In genomic region chr5:24577183-24577929, GRCm38 (mm10) we compare ENCODE assay signal across 8 mouse cellular contexts. TPM values are rescaled to one million over a fixed set of nuclear protein-coding genes. Genes with fewer than 3 reads are reported as not detected.
DNase-seq lines count a peak whose midpoint lies in the region; ATAC-seq and TF ChIP-seq lines count a peak whose summit lies in the region.

Gene Abcf2 (minus strand): TSS chr5:24577467.

- H3K4me3 ChIP-seq in ES-E14 (ENCODE audit: insufficient read depth in 1 of 2, low read depth in 1 of 2, low read length in 2 of 2, poor library complexity in 1 of 2, severe bottlenecking in 1 of 2): peak within 1 kb of the TSS; percentile 86 to 92
- H3K4me3 ChIP-seq in forebrain, embryonic 15.5 days: peak within 1 kb of the TSS; percentile 68
- peak within 1 kb of the TSS; percentile 91 for H3K4me3 ChIP-seq in lung, adult 2 months (replicated peaks; ENCODE audit: extremely low read depth, low read depth, low read length)

- in situ Hi-C loops in ES-E14 (cut with MboI; ENCODE audit: low sequenced_read_pairs in 2 of 2, unreplicated experiment in 2 of 2): no loop called here

- TF ChIP-seq CTCF in lung, adult 2 months (IDR thresholded peaks at IDR 0.05; ENCODE audit: insufficient read depth, low read length): 0 out of 2 replicates have a peak, but pooled peaks have one; percentile 6

- H3K27ac ChIP-seq in ES-E14 (ENCODE audit: insufficient read depth, low read depth, low read length, poor library complexity, severe bottlenecking): peak within 1 kb of the TSS; percentile 54; the same call in 1 of the 2 replicates
- H3K27ac ChIP-seq in forebrain, embryonic 15.5 days (replicated peaks): peak within 1 kb of the TSS; percentile 76

- WGBS in forebrain, embryonic 15.5 days: under 1% methylated on average over 48 of the region's 48 CpGs
- WGBS in lung, adult 2 months: under 1% methylated on average over 48 of the region's 48 CpGs

- H3K9me3 ChIP-seq in ES-E14 (ENCODE audit: control insufficient read depth, insufficient read depth, low read depth, low read length): no peaks in the 10 kb centered on the region
- no peaks in the 10 kb centered on the region for H3K9me3 ChIP-seq in forebrain, embryonic 15.5 days

- H3K9ac ChIP-seq in ES-E14 (ENCODE audit: insufficient read depth, low read depth, low read length, poor library complexity, severe bottlenecking): peak within 1 kb of the TSS; percentile 93
- peak within 1 kb of the TSS; percentile 67 for H3K9ac ChIP-seq in forebrain, embryonic 15.5 days (replicated peaks)

- H3K36me3 ChIP-seq in ES-E14 (ENCODE audit: control insufficient read depth, insufficient read depth, low read length, poor library complexity, severe bottlenecking): peaks cover 28% of the 10 kb centered on the region
- H3K36me3 ChIP-seq in forebrain, embryonic 15.5 days: peaks cover 27% of the 10 kb centered on the region

- peak; percentile 100 for DNase-seq in ES-E14 (ENCODE audit: low read depth, low spot score)
- peak; percentile 100 for DNase-seq in cerebellum, adult 11-12 months
- peak; percentile 100 for DNase-seq in heart, postnatal 25 days (ENCODE audit: low spot score)
- peak; percentile 100 for DNase-seq in layer of hippocampus, adult 18-20 months (ENCODE audit: low spot score in 2 of 2)
- DNase-seq in lung, adult 2 months: peak; percentile 100
- peak; percentile 98 to 99 for DNase-seq in thymus, adult 18-20 months

- peak; percentile 96 for TF ChIP-seq POLR2A in lung, adult 2 months (IDR thresholded peaks at IDR 0.05; ENCODE audit: borderline replicate concordance, extremely low read depth, low read depth, low read length)

- peak; percentile 97 for ATAC-seq in forebrain, embryonic 15.5 days (replicated peaks)
- ATAC-seq in neutrophil, adult 5-6 weeks (ENCODE audit: extremely low read depth, insufficient number of reproducible peaks, low FRiP score, poor library complexity, severe bottlenecking): peak; percentile 95

- peak within 1 kb of the TSS; percentile 95 for H3K4me2 ChIP-seq in forebrain, embryonic 15.5 days (replicated peaks)

- intact Hi-C loops in heart, postnatal 25 days (cut with DNase I): loop anchor here (5.0 kb wide), 2 partner anchors 45 to 125 kb away; partner anchors contain the start of gene Agap3

- H3K27me3 ChIP-seq in forebrain, embryonic 15.5 days: no peaks in the 10 kb centered on the region

- peaks cover 0 to 2% of the 10 kb centered on the region in 2 experiments; a peak in 1 of 4 replicates for H3K4me1 ChIP-seq in ES-E14 (ENCODE audit: control insufficient read depth in 2 of 2, insufficient read depth in 2 of 2, low read length in 2 of 2, poor library complexity in 1 of 2)
- H3K4me1 ChIP-seq in forebrain, embryonic 15.5 days: peaks cover 22% of the 10 kb centered on the region
- peaks cover 8% of the 10 kb centered on the region; the same call in 1 of the 2 replicates for H3K4me1 ChIP-seq in lung, adult 2 months (ENCODE audit: control insufficient read depth, insufficient read depth, low read length)

TF ChIP-seq in ES-E14, 5 proteins besides CTCF, POLR2A, EP300 and RAD21:
- peak; percentile 98 for TF ChIP-seq HCFC1 (IDR thresholded peaks at IDR 0.05; ENCODE audit: borderline replicate concordance, insufficient read depth, low read length)
- no peak for TF ChIP-seq MAFK (IDR thresholded peaks at IDR 0.05; ENCODE audit: insufficient read depth, low read depth, low read length)
- peak; percentile 72; the same call in 1 of the 2 replicates for TF ChIP-seq CHD2 (IDR thresholded peaks at IDR 0.05; ENCODE audit: low read depth, low read length)
TF ChIP-seq in ES-E14: peak in this region for 2.

RNA-seq across cellular contexts. Expression of gene Abcf2, which starts in this region (rescaled TPM):
- 139 and 171 TPM in 2 replicates for total RNA-seq in ES-E14 (2012; rRNA removed)
- 101 and 106 TPM in 2 replicates for polyA plus RNA-seq in forebrain, embryonic 15.5 days (2015; fragmentation: Nextera tagmentation; extraction: Ambion mirVana)
- total RNA-seq in heart, postnatal 25 days (2021): 10 to 100 TPM; 48.0 to 53.2 TPM
- total RNA-seq in layer of hippocampus, adult 18-20 months (2021): 10 to 100 TPM; 82.5 to 83.6 TPM
- polyA plus RNA-seq in lung, adult 2 months (2012; rRNA removed): 43.6 and 48.7 TPM in 2 replicates
- total RNA-seq in neutrophil, adult 5-6 weeks (2017): 40.0 and 40.4 TPM in 2 replicates

Comparison
In these comparisons a context has a peak if more than half of its experiments do, and no peak if none do; other contexts are left out.
1. Peak in every context shown above with its lines: DNase-seq, ATAC-seq, H3K4me3 ChIP-seq and H3K27ac ChIP-seq.